Mouse (Mus musculus): ENCODE data around the gene S100a6. TPM values are rescaled to one million over a fixed set of nuclear protein-coding genes. Genes with fewer than 3 reads are reported as not detected.

The S100a6 gene
- polyA plus RNA-seq, 1 experiment from 2014 or later, result 28.5 TPM

GRCm38 (mm10) chr3:90603623-90604022 lies 9.1 kb upstream of the S100a6 start, which contains the start of gene S100a4:
Gene S100a4 (plus strand): TSS chr3:90603771.
- Histone ChIP-seq H3K27ac (replicated peaks) (no peak within 1 kb of the TSS), H3K27me3 (no peaks in the 10 kb centered on the region), H3K9ac (replicated peaks) (no peak within 1 kb of the TSS), H3K4me2 (replicated peaks) (no peak within 1 kb of the TSS), H3K4me1 (peaks cover 4% of the 10 kb centered on the region; the same call in 1 of the 2 replicates), H3K4me3 (no peak within 1 kb of the TSS), H3K36me3 (no peaks in the 10 kb centered on the region), H3K9me3 (no peaks in the 10 kb centered on the region)
- 58% methylated on average over 3 of the region's 3 CpGs for WGBS
- no peak for ATAC-seq (ENCODE audit: low FRiP score, low read depth)

GRCm38 (mm10) chr3:90604416-90604815 lies 8.3 kb upstream of the S100a6 start:
- Histone ChIP-seq H3K4me2 (replicated peaks) (no peak overlapping the region), H3K4me3 (no peak overlapping the region), H3K9ac (replicated peaks) (no peak overlapping the region), H3K27ac (replicated peaks) (no peak overlapping the region), H3K9me3 (no peaks in the 10 kb centered on the region), H3K4me1 (peaks cover 4% of the 10 kb centered on the region; the same call in 1 of the 2 replicates), H3K27me3 (no peaks in the 10 kb centered on the region), H3K36me3 (no peaks in the 10 kb centered on the region)
- 64% methylated on average over 4 of the region's 4 CpGs for WGBS
- ATAC-seq (ENCODE audit: low FRiP score, low read depth), result peak; percentile 27; the same call in 1 of the 2 replicates

GRCm38 (mm10) chr3:90605049-90605448 lies 7.6 kb upstream of the S100a6 start:
- H3K9ac ChIP-seq (replicated peaks), result no peak overlapping the region
- H3K4me1 ChIP-seq, result peaks cover 4% of the 10 kb centered on the region; the same call in 1 of the 2 replicates
- no peak for ATAC-seq (ENCODE audit: low FRiP score, low read depth)
- no peaks in the 10 kb centered on the region for H3K27me3 ChIP-seq
- no peaks in the 10 kb centered on the region for H3K36me3 ChIP-seq
- H3K9me3 ChIP-seq, result no peaks in the 10 kb centered on the region
- no peak overlapping the region for H3K4me2 ChIP-seq (replicated peaks)
- H3K27ac ChIP-seq (replicated peaks), result no peak overlapping the region
- no peak overlapping the region for H3K4me3 ChIP-seq
- 88% methylated on average over 3 of the region's 3 CpGs for WGBS

GRCm38 (mm10) chr3:90605736-90606135 lies 6.9 kb upstream of the S100a6 start:
- Histone ChIP-seq H3K9ac (replicated peaks) (no peak overlapping the region), H3K27ac (replicated peaks) (no peak overlapping the region), H3K36me3 (no peaks in the 10 kb centered on the region), H3K4me3 (no peak overlapping the region), H3K27me3 (no peaks in the 10 kb centered on the region), H3K9me3 (no peaks in the 10 kb centered on the region), H3K4me2 (replicated peaks) (no peak overlapping the region), H3K4me1 (peaks cover 4% of the 10 kb centered on the region; the same call in 1 of the 2 replicates)
- WGBS, result 86% methylated on average over 2 of the region's 2 CpGs
- ATAC-seq (ENCODE audit: low FRiP score, low read depth), result no peak

- no peaks in the 10 kb centered on the region for H3K36me3 ChIP-seq
- no peak for ATAC-seq (ENCODE audit: low FRiP score, low read depth)
- H3K9ac ChIP-seq (replicated peaks), result no peak overlapping the region
- H3K27me3 ChIP-seq, result no peaks in the 10 kb centered on the region
- WGBS, result 84% methylated on average over 6 of the region's 6 CpGs
- peaks cover 4% of the 10 kb centered on the region; the same call in 1 of the 2 replicates for H3K4me1 ChIP-seq
- H3K9me3 ChIP-seq, result no peaks in the 10 kb centered on the region
- no peak overlapping the region for H3K4me3 ChIP-seq
- H3K4me2 ChIP-seq (replicated peaks), result no peak overlapping the region
- no peak overlapping the region for H3K27ac ChIP-seq (replicated peaks)
These were observed 6.5 kb upstream of the S100a6 start for GRCm38 (mm10) chr3:90606185-90606584.

GRCm38 (mm10) chr3:90607361-90607760 lies 5.3 kb upstream of the S100a6 start:
- H3K4me1 ChIP-seq, result peaks cover 4% of the 10 kb centered on the region; the same call in 1 of the 2 replicates
- no peak overlapping the region for H3K27ac ChIP-seq (replicated peaks)
- H3K9ac ChIP-seq (replicated peaks), result no peak overlapping the region
- H3K4me3 ChIP-seq, result no peak overlapping the region
- ATAC-seq (ENCODE audit: low FRiP score, low read depth), result no peak
- no peaks in the 10 kb centered on the region for H3K27me3 ChIP-seq
- no peaks in the 10 kb centered on the region for H3K9me3 ChIP-seq
- 81% methylated on average over 3 of the region's 3 CpGs for WGBS
- H3K4me2 ChIP-seq (replicated peaks), result no peak overlapping the region
- no peaks in the 10 kb centered on the region for H3K36me3 ChIP-seq

- Histone ChIP-seq H3K4me1 (peaks cover 10% of the 10 kb centered on the region; the same call in 1 of the 2 replicates), H3K27me3 (peaks cover 5% of the 10 kb centered on the region), H3K36me3 (no peaks in the 10 kb centered on the region), H3K9ac (replicated peaks) (no peak within 1 kb of the TSS), H3K9me3 (no peaks in the 10 kb centered on the region), H3K4me2 (replicated peaks) (no peak within 1 kb of the TSS), H3K4me3 (no peak within 1 kb of the TSS), H3K27ac (replicated peaks) (no peak within 1 kb of the TSS)
- no peak for ATAC-seq (ENCODE audit: low FRiP score, low read depth)
- WGBS, result 56% methylated on average over 3 of the region's 3 CpGs
These were observed 4.5 kb upstream of the S100a6 start, which contains the start of gene S100a5 for GRCm38 (mm10) chr3:90608223-90608622. Gene S100a5 (plus strand): TSS chr3:90608523.

- ATAC-seq (ENCODE audit: low FRiP score, low read depth), result no peak
These were observed 3.6 kb upstream of the S100a6 start for GRCm38 (mm10) chr3:90609102-90609501.

GRCm38 (mm10) chr3:90611494-90611893 lies 1.2 kb upstream of the S100a6 start:
- H3K27me3 ChIP-seq, result peaks cover 20% of the 10 kb centered on the region
- peaks cover 8% of the 10 kb centered on the region; the same call in 1 of the 2 replicates for H3K4me1 ChIP-seq
- H3K4me2 ChIP-seq (replicated peaks), result no peak overlapping the region
- ATAC-seq (ENCODE audit: low FRiP score, low read depth), result no peak
- H3K4me3 ChIP-seq, result no peak overlapping the region
- H3K36me3 ChIP-seq, result no peaks in the 10 kb centered on the region
- H3K9me3 ChIP-seq, result no peaks in the 10 kb centered on the region
- no peak overlapping the region for H3K27ac ChIP-seq (replicated peaks)
- 92% methylated on average over 3 of the region's 3 CpGs for WGBS
- no peak overlapping the region for H3K9ac ChIP-seq (replicated peaks)

More at GRCm38 (mm10) chr3:90609102-90609501, 3.6 kb upstream of the S100a6 start:
- no peaks in the 10 kb centered on the region for H3K36me3 ChIP-seq
- H3K9ac ChIP-seq (replicated peaks), result no peak overlapping the region
- H3K9me3 ChIP-seq, result no peaks in the 10 kb centered on the region
- peaks cover 12% of the 10 kb centered on the region; the same call in 1 of the 2 replicates for H3K4me1 ChIP-seq
- peaks cover 14% of the 10 kb centered on the region for H3K27me3 ChIP-seq
- H3K4me3 ChIP-seq, result no peak overlapping the region
- no peak overlapping the region for H3K27ac ChIP-seq (replicated peaks)
- H3K4me2 ChIP-seq (replicated peaks), result no peak overlapping the region

GRCm38 (mm10) chr3:90612061-90612460 lies 621 bp upstream of the S100a6 start:
- ATAC-seq (ENCODE audit: low FRiP score, low read depth), result no peak
- Histone ChIP-seq H3K36me3 (no peaks in the 10 kb centered on the region), H3K4me3 (no peak overlapping the region), H3K27ac (replicated peaks) (no peak overlapping the region), H3K27me3 (peaks cover 20% of the 10 kb centered on the region), H3K4me2 (replicated peaks) (no peak overlapping the region), H3K9ac (replicated peaks) (no peak overlapping the region), H3K9me3 (no peaks in the 10 kb centered on the region), H3K4me1 (peaks cover 8% of the 10 kb centered on the region; the same call in 1 of the 2 replicates)
- WGBS, result 64% methylated on average over 4 of the region's 4 CpGs

GRCm38 (mm10) chr3:90613461-90614147 lies 922 bp downstream of the S100a6 start:
- peaks cover 20% of the 10 kb centered on the region for H3K27me3 ChIP-seq
- H3K9ac ChIP-seq (replicated peaks), result no peak overlapping the region
- H3K4me2 ChIP-seq (replicated peaks), result peak overlapping the region; percentile 70
- peaks cover 8% of the 10 kb centered on the region; the same call in 1 of the 2 replicates for H3K4me1 ChIP-seq
- H3K36me3 ChIP-seq, result no peaks in the 10 kb centered on the region
- no peak overlapping the region for H3K4me3 ChIP-seq
- 71% methylated on average over 7 of the region's 7 CpGs for WGBS
- 0 out of 2 replicates have a peak, but pooled peaks cover 3% of the 10 kb centered on the region for H3K9me3 ChIP-seq
- 0 out of 2 replicates have a peak, but pooled peaks have one; percentile 5 for ATAC-seq (ENCODE audit: low FRiP score, low read depth)
- no peak overlapping the region for H3K27ac ChIP-seq (replicated peaks)

GRCm38 (mm10) chr3:90614148-90614530 lies 1.5 kb downstream of the S100a6 start:
- H3K27me3 ChIP-seq, result peaks cover 20% of the 10 kb centered on the region
- H3K36me3 ChIP-seq, result no peaks in the 10 kb centered on the region
- H3K27ac ChIP-seq (replicated peaks), result no peak overlapping the region
- 0 out of 2 replicates have a peak, but pooled peaks cover 3% of the 10 kb centered on the region for H3K9me3 ChIP-seq
- no peak overlapping the region for H3K9ac ChIP-seq (replicated peaks)
- H3K4me2 ChIP-seq (replicated peaks), result no peak overlapping the region
- 86% methylated on average over 6 of the region's 6 CpGs for WGBS
- ATAC-seq (ENCODE audit: low FRiP score, low read depth), result no peak
- H3K4me3 ChIP-seq, result no peak overlapping the region
- peaks cover 8% of the 10 kb centered on the region; the same call in 1 of the 2 replicates for H3K4me1 ChIP-seq

Data from midbrain, embryonic 12.5 days (tissue).